Mouse (Mus musculus): ENCODE results near the gene Csde1. TPM values are rescaled to one million over a fixed set of nuclear protein-coding genes. Genes with fewer than 3 reads are reported as not detected.

Csde1 gene
- total RNA-seq (2022), result 100 to 1,000 TPM; 239 to 259 (median 251) TPM

DNA sequence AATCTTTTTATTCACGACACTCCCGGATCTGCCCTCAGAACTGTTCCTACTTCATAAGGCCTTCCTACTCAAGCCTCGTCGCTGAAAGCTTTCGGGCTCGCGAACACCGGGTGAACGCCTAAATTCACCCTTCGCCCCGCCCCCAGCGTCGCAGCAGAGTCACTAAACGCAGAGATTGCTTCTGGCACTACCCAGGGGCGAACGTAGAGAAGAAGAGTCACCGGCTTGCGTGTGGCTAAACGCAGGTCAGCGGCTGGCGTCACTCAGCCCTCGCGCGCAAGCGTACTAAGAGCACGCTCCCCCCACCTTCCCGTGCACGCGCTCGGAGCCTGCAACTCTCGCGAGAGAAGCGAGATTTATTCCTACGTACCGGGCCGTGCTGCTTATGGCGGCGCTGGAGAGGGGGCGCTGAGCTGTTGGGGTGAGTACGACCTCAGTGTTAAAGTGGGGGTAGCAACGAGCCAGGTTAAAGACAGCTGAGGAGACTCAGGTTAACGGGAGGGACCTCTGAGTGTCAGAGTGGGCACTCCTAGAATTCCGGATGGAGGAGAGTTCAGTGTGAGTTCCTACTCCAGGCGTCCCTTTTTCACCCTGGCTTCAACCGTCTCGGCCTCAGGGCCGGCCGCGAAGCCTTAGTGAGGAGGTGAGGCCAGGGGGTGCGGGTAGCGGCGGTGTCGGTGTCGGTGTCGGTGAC lies at the start of gene Csde1:
Gene Csde1 (plus strand): TSS at position 178 of the 694 bp plus-strand sequence.
- peak; percentile 96 to 97 for DNase-seq (ENCODE audit: low spot score in 2 of 2)

- DNase-seq (ENCODE audit: low spot score in 2 of 2), result no peak
Observed at GRCm38 (mm10) chr3:102970508-102970907, 49.7 kb upstream of the Csde1 start.

DNA sequence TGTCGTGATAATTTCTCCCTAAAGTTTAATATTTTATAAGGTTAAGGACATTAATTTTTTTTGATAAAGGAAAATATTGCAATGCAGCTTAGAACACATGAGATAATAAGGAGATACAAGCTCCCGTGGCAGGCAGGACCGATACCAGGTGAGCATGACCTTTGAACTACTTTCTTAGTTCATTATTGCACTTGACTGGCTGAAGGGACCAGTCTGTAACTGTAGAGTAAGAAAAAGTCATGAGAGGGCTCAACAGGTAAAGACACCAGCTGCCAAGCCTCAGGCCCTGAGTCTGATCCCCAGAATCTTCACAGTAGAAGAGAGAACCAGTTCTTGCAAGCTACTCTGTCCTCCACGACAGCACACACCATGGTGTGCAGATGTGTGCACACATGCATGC lies 43.3 kb upstream of the Csde1 start:
- DNase-seq (ENCODE audit: low spot score in 2 of 2), result no peak

GRCm38 (mm10) chr3:102979550-102980348 lies 40.5 kb upstream of the Csde1 start:
- no peak for DNase-seq (ENCODE audit: low spot score in 2 of 2)

DNA sequence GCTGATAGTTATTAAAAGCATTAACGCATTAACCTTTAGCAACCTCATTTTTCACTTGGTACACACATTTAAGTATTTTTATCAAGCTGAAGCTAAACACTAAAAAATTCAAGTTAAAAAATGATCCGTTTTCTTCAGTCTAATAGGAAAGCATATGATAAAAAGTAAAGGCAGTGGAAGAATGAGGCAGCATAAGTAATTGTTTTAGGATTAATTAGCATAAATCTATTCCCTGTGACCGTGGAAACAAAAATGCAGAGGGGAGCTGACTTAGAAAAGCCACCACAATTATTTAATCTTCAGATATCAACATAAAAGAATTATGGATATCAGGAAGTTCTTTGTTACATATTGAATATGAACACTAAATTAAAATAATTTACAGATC lies 39.9 kb upstream of the Csde1 start:
- DNase-seq (ENCODE audit: low spot score in 2 of 2), result no peak

- DNase-seq (ENCODE audit: low spot score in 2 of 2), result no peak
Observed at GRCm38 (mm10) chr3:102991041-102991440, 29.2 kb upstream of the Csde1 start.

- DNase-seq (ENCODE audit: low spot score in 2 of 2), result no peak
Observed at GRCm38 (mm10) chr3:102992936-102993335, 27.3 kb upstream of the Csde1 start.

DNA sequence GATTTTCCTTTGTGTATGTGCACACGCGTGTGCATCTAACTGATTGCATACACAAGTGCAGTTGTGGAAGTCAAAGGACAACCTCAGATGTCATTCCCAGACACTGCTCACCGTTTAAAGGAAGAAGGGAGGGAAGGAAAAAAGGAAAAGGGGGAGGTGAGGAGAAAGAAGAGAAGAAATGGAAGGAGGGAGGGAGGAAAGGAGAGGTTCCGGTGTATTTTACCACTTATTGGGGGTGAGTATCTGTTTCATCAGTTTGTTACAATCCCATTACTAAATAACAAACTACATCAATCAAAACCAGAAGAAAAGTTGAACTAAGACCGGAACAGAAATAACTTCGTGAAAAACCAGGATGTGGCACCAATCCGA lies 25.0 kb upstream of the Csde1 start:
- no peak for DNase-seq (ENCODE audit: low spot score in 2 of 2)

DNA sequence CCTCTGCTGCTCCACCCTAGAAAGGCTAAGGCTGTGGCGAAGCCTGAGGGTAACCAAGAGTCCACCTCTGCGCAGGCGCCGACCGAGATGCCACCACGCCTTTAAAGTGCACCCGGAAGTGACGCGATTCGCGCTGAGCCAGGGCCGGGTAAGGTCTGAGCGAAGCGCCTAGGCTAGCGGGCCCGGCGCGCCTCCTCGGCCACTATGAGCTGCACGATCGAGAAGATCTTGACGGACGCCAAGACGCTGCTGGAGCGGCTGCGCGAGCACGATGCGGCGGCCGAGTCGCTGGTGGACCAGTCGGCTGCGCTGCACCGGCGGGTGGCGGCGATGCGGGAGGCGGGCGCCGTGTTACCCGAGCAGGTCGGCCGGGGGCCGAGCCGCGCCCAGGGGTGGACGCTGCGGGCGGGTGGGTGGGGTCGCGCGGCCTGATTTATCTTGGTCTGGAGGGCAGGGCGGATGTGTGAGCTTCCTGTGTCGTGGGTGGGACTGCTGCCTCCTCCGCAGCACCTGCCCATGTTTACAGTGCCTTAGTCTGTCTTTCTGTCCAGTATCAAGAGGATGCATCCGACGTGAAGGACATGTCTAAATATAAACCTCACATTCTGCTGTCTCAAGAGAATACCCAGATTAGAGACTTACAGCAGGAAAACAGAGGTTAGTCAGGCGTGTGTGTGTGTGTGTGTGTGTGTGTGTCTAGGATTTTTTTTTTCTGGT lies 24.5 kb upstream of the Csde1 start, which contains the start of gene Sike1:
Gene Sike1 (plus strand): TSS at position 104 of the 717 bp plus-strand sequence.
- peak; percentile 91 to 95 for DNase-seq (ENCODE audit: low spot score in 2 of 2)

GRCm38 (mm10) chr3:102997036-102997435 lies 23.2 kb upstream of the Csde1 start:
- DNase-seq (ENCODE audit: low spot score in 2 of 2), result no peak

GRCm38 (mm10) chr3:102997591-102997990 lies 22.6 kb upstream of the Csde1 start:
- no peak for DNase-seq (ENCODE audit: low spot score in 2 of 2)

GRCm38 (mm10) chr3:103001595-103001994 lies 18.6 kb upstream of the Csde1 start:
- no peak for DNase-seq (ENCODE audit: low spot score in 2 of 2)

GRCm38 (mm10) chr3:103017350-103017749 lies 2.9 kb upstream of the Csde1 start:
- DNase-seq (ENCODE audit: low spot score in 2 of 2), result no peak

DNA sequence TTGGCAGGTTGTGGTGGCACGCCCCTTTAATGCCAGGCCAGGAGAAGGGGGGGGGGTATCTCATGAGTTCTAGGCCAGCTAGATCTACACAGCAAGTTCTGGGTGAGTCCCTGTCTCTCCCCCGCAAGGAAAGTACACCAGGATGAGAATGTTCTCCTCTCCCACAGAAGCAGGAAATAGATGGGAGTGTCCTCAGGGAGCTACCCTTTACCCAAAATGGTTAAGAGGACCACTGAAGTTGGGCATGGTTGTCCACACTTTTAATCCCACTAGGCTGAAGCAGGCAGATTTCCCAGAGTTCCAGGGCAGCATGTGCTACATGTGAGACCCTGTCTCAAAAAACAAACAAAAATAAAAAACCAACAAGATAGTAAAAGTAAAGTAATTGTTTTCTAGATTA lies 764 bp upstream of the Csde1 start:
- no peak for DNase-seq (ENCODE audit: low spot score in 2 of 2)

GRCm38 (mm10) chr3:103020943-103021638 lies 865 bp downstream of the Csde1 start:
- DNase-seq (ENCODE audit: low spot score in 2 of 2), result peak; percentile 81

- no peak for DNase-seq (ENCODE audit: low spot score in 2 of 2)
Observed at GRCm38 (mm10) chr3:103026174-103026573, 5.9 kb downstream of the Csde1 start.

DNA sequence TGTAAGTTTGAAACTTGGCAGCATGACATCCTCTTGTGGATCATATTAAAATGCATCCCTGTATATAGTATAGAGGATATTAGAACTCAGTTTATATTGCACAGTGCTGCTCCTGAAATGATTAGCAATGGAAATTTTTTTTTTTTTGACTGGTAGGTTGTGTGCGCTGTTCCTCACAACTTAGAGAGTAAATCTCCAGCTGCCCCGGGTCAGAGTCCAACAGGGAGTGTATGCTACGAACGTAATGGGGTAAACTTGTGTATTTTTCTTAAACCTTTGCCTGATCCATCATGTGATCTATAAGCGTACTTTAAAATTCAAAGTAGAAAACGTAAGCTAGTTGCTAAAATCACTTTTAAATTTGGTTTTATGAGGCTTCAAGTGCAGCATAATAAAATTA lies 20.1 kb downstream of the Csde1 start:
- DNase-seq (ENCODE audit: low spot score in 2 of 2), result no peak

- DNase-seq (ENCODE audit: low spot score in 2 of 2), result no peak
Observed at GRCm38 (mm10) chr3:103040861-103041379, 20.7 kb downstream of the Csde1 start.

DNA sequence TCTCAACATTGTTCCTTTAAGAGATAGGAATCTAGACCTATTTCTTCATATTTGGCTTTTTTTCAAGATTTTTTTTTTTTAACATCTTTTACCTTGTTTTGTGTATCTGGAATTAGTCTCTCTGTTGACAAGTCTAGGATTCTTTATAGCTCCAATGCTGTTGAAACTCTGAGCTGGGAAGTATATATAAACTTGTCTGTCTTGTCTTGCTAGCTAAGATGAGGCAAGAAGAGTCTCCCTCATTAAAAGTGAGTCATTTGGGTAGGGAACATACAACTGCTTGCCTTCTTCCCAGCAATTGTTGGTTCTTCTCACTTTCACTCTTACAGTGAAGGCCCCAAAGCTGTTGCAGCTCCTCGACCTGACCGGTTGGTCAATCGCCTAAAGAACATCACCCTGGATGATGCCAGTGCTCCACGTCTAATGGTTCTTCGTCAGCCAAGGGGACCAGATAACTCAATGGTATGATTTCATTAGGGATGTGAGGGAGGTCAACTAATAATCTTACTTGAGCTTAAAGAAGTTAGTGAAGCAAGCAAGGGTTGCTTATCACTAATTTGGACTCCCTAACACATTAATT lies 35.9 kb downstream of the Csde1 start:
- no peak for DNase-seq (ENCODE audit: low spot score in 2 of 2)

DNA sequence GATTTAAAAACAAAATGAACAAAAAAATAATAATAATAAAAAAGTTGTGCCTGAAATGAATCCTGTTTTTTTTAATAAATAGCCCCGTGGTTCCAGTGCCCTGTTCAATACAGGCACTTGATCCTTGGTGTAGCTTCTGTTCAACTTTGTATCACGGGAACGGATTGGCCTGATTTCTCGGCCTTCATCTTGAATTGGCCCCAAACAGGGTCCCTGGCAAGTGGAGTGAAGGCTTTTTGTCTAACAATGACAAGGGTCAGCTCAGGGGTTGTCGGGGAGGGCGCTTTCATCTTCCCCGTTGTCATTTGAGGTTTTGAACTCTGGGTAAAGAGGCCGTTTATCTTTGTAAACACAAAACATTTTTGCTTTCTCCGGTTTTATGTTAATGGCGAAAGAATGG lies 37.5 kb downstream of the Csde1 start:
- no peak for DNase-seq (ENCODE audit: low spot score in 2 of 2)
